Mouse (Mus musculus) neural tube, embryonic 14.5 days (tissue): ENCODE measurements at regions not wholly inside any gene's neighbourhood (a gene's known extent, or its start where the extent isn't known, plus 50 kb on each side); places are given as distances from the start of the nearest gene placed in this dataset.
"Not testable (repeated sequence)": the region's sequence is repeated elsewhere in the genome, so short reads cannot be mapped to it uniquely, and the experiment has no call there.

Experiments
- ATAC-seq: fragments of 200-750 bp; cut with Nextera tagmentation; 2 replicates; pipeline ENCODE4 v1.8.0; 2017; ENCODE audit warnings: low read depth, mild to moderate bottlenecking, moderate TSS enrichment, moderate library complexity
- H3K27ac ChIP-seq: fragments of 300-500 bp; sonication (generic); 2 replicates; pipeline ENCODE4 v1.5.1; 2014; ENCODE audit warnings: low read depth, mild to moderate bottlenecking, control low read depth, low read length, moderate library complexity, mixed read lengths
- H3K27me3 ChIP-seq: fragments of 300-500 bp; sonication (generic); 2 replicates; pipeline ENCODE4 v1.6.1; 2014; ENCODE audit warnings: low read length; ENCODE audit not compliant: control insufficient read depth, insufficient read depth
- H3K36me3 ChIP-seq: fragments of 300-500 bp; sonication (generic); 2 replicates; pipeline ENCODE4 v1.6.1; 2014; ENCODE audit warnings: low read length, mixed read lengths; ENCODE audit not compliant: control insufficient read depth, insufficient read depth
- H3K4me1 ChIP-seq: fragments of 300-500 bp; sonication (generic); 2 replicates; pipeline ENCODE4 v1.6.1; 2014; ENCODE audit warnings: low read length; ENCODE audit not compliant: control insufficient read depth, insufficient read depth
- H3K4me2 ChIP-seq: fragments of 300-500 bp; sonication (generic); 2 replicates; pipeline ENCODE4 v1.6.1; 2014; ENCODE audit warnings: mild to moderate bottlenecking, low read depth, low read length, control low read depth
- H3K4me3 ChIP-seq: fragments of 300-500 bp; sonication (generic); 2 replicates; pipeline ENCODE4 v1.5.1; 2014; ENCODE audit warnings: low read depth, low read length, control low read depth, mixed read lengths
- H3K9ac ChIP-seq: fragments of 300-500 bp; sonication (generic); replicated peaks from 2 replicates; pipeline ENCODE4 v1.6.1; 2014; ENCODE audit warnings: low read depth, mild to moderate bottlenecking, control low read depth, low read length, mixed read lengths
- H3K9me3 ChIP-seq: fragments of 300-500 bp; sonication (generic); 2 replicates; pipeline ENCODE4 v1.6.1; 2016; ENCODE audit warnings: low read length; ENCODE audit not compliant: control insufficient read depth
- WGBS: fragments of 180-500 bp; shearing (Covaris S2); extraction: QIAGEN DNeasy Blood & Tissue Kit; methylation state at CpG from one replicate; pipeline ENCODE4 v1.1.7; 2014; 5-methylcytosine and 5-hydroxymethylcytosine counted together

GRCm38 (mm10) chr6:140221653-140222272, 180.5 kb upstream of the Plcz1 start:
- Histone ChIP-seq H3K4me2 (no peak overlapping the region), H3K4me1 (no peaks in the 10 kb centered on the region), H3K27me3 (no peaks in the 10 kb centered on the region), H3K36me3 (no peaks in the 10 kb centered on the region), H3K4me3 (no peak overlapping the region), H3K27ac (no peak overlapping the region), H3K9me3 (no peaks in the 10 kb centered on the region), H3K9ac (no peak overlapping the region)
- peak; percentile 70; the same call in 1 of the 2 replicates for ATAC-seq
- 67% methylated on average over 5 of the region's 5 CpGs for WGBS

DNA sequence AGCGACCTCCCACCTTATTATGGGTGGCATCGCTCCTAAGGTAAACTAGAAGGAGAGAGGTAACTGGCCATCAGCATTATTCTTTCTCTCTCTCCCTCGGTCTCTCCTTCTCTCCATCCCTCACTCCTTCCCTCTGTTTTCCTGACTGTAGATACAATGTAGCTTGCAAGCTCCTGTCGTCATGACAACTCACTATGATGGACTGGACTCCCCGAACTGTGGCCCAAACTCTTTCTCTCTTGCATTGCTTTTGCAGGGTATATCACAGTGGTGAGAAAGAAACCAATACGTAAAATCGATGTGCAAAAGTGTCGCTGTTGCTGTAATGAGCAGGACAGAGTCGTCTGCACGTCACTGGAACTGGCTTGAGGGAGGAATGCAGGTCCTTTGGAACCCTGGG, 177.5 kb upstream of the Plcz1 start:
- Histone ChIP-seq H3K9me3 (no peaks in the 10 kb centered on the region), H3K27ac (no peak overlapping the region), H3K4me2 (no peak overlapping the region), H3K36me3 (no peaks in the 10 kb centered on the region), H3K9ac (no peak overlapping the region), H3K27me3 (no peaks in the 10 kb centered on the region), H3K4me1 (no peaks in the 10 kb centered on the region), H3K4me3 (no peak overlapping the region)
- WGBS = 83% methylated on average over 10 of the region's 10 CpGs
- no peak for ATAC-seq

- H3K27ac ChIP-seq = no peak overlapping the region
- no peak for ATAC-seq
- H3K4me1 ChIP-seq = no peaks in the 10 kb centered on the region
- H3K9me3 ChIP-seq = no peaks in the 10 kb centered on the region
- no peak overlapping the region for H3K4me3 ChIP-seq
- H3K27me3 ChIP-seq = no peaks in the 10 kb centered on the region
- 72% methylated on average over 2 of the region's 2 CpGs for WGBS
- H3K36me3 ChIP-seq = no peaks in the 10 kb centered on the region
- H3K4me2 ChIP-seq = no peak overlapping the region
- H3K9ac ChIP-seq = no peak overlapping the region
These were observed 171.1 kb upstream of the Plcz1 start for GRCm38 (mm10) chr6:140212403-140212802.

GRCm38 (mm10) chr6:140210141-140210540, 168.9 kb upstream of the Plcz1 start:
- ATAC-seq = no peak
- H3K9me3 ChIP-seq = no peaks in the 10 kb centered on the region
- no peak overlapping the region for H3K27ac ChIP-seq
- H3K36me3 ChIP-seq = no peaks in the 10 kb centered on the region
- 92% methylated on average over 6 of the region's 6 CpGs for WGBS
- no peaks in the 10 kb centered on the region for H3K4me1 ChIP-seq
- no peaks in the 10 kb centered on the region for H3K27me3 ChIP-seq
- H3K4me2 ChIP-seq = no peak overlapping the region
- no peak overlapping the region for H3K4me3 ChIP-seq
- H3K9ac ChIP-seq = no peak overlapping the region

- no peak overlapping the region for H3K9ac ChIP-seq
- no peaks in the 10 kb centered on the region for H3K36me3 ChIP-seq
- H3K9me3 ChIP-seq = no peaks in the 10 kb centered on the region
- H3K4me1 ChIP-seq = no peaks in the 10 kb centered on the region
- ATAC-seq = no peak
- no peak overlapping the region for H3K4me2 ChIP-seq
- H3K27ac ChIP-seq = no peak overlapping the region
- H3K27me3 ChIP-seq = no peaks in the 10 kb centered on the region
- H3K4me3 ChIP-seq = no peak overlapping the region
- 85% methylated on average over 14 of the region's 14 CpGs for WGBS
These were observed 167.8 kb upstream of the Plcz1 start for GRCm38 (mm10) chr6:140209083-140209482.

DNA sequence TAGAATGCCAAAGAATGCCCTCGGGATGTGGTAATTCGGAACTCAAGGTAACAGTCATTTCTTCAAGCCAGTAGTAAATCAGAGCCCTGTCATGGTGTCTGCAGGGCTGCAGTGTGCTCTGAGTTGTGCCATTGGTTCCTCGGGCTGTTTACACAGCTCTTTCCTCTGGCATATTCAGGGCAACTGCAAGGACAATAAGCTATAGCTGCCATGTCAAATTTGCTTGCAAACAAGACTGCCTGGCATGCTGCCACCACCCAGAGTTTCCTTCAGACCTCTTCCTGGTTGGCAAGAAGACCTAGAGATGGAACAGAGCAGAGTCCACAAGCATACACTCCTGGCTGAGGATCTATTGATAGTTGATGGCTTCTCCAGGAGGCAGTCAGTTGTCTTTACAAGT, 167.1 kb upstream of the Plcz1 start:
- 58% methylated on average over 3 of the region's 3 CpGs for WGBS
- H3K36me3 ChIP-seq = no peaks in the 10 kb centered on the region
- H3K27ac ChIP-seq = no peak overlapping the region
- no peak overlapping the region for H3K9ac ChIP-seq
- no peak for ATAC-seq
- no peaks in the 10 kb centered on the region for H3K4me1 ChIP-seq
- H3K4me2 ChIP-seq = no peak overlapping the region
- H3K27me3 ChIP-seq = no peaks in the 10 kb centered on the region
- H3K4me3 ChIP-seq = no peak overlapping the region
- H3K9me3 ChIP-seq = no peaks in the 10 kb centered on the region

DNA sequence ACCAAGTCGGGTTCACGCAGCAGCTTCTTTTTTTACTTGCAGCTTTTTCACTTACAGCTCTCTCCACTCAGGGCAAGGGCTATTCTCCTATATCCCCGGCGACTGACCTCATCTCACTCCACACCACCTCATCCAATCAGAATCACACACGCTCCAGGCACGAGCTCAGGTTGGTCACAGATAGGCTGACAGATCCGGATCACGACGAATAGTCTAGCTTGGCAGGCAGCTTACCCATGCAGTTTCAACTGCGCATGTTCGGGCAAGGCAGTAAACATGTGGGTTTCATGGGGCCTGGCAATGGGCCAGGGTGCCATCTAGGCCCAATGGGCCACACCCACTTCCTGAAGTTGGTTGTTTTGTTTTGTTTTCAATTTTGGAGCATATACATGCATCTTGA, 165.4 kb upstream of the Plcz1 start:
- not testable (repeated sequence) for H3K4me1 ChIP-seq, ATAC-seq, H3K36me3 ChIP-seq, H3K9me3 ChIP-seq, H3K4me3 ChIP-seq, H3K4me2 ChIP-seq, H3K27ac ChIP-seq, H3K9ac ChIP-seq, H3K27me3 ChIP-seq
- 89% methylated on average over 11 of the region's 11 CpGs for WGBS

- Histone ChIP-seq H3K9me3 (no peaks in the 10 kb centered on the region), H3K36me3 (no peaks in the 10 kb centered on the region), H3K27ac (no peak overlapping the region), H3K4me2 (no peak overlapping the region), H3K4me3 (no peak overlapping the region), H3K4me1 (no peaks in the 10 kb centered on the region), H3K27me3 (no peaks in the 10 kb centered on the region), H3K9ac (no peak overlapping the region)
- no peak for ATAC-seq
- WGBS = 80% methylated on average over 1 of the region's 1 CpGs
These were observed 160.1 kb upstream of the Plcz1 start for GRCm38 (mm10) chr6:140201356-140201755.

DNA sequence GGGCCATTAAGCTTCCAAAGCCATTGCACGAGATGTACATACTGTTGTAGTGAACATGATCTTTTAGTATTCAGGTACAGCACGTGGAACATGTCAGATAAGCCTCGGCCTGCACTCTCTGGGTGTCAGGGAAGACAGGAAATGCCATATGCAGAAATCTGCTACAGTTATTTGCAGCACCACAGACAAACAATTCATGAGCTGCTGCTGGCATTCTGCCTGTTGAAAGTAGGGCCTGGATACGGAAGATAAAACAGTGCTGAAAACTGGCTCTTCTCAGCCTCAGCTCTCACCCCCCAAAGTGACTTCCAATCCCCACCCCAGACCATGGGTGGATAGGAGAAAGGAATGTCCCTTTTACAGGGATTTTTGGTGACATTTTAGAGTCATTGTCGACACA, 159.1 kb upstream of the Plcz1 start:
- Histone ChIP-seq H3K36me3 (no peaks in the 10 kb centered on the region), H3K4me3 (no peak overlapping the region), H3K4me1 (no peaks in the 10 kb centered on the region), H3K27ac (no peak overlapping the region), H3K9ac (no peak overlapping the region), H3K9me3 (no peaks in the 10 kb centered on the region), H3K4me2 (no peak overlapping the region), H3K27me3 (no peaks in the 10 kb centered on the region)
- no peak for ATAC-seq
- WGBS = 84% methylated on average over 5 of the region's 5 CpGs
